Mouse (Mus musculus) adrenal gland, postnatal 36 days (tissue): Measurements from ENCODE around the gene Snx29. TPM values are rescaled to one million over a fixed set of nuclear protein-coding genes. Genes with fewer than 3 reads are reported as not detected.
"Not testable (repeated sequence)": the region's sequence is repeated elsewhere in the genome, so short reads cannot be mapped to it uniquely, and the experiment has no call there.

ENCODE experiments used
- DNase-seq, 2 experiments: peaks; one replicate each; pipeline ENCODE4 v3.0.0; 2021; ENCODE audit warnings: mixed read lengths in 1 of 2
- total RNA-seq, 2 experiments: library from RNA; stranded (reverse); gene quantifications; 2 replicates each; pipeline ENCODE4 v1.2.3; 2021

The Snx29 gene
- total RNA-seq, 2 experiments from 2014 or later, result 16.7 to 20.1 TPM

GRCm38 (mm10) chr16:11533441-11533840 lies 210.7 kb downstream of the Snx29 start:
- no peak for DNase-seq

DNA sequence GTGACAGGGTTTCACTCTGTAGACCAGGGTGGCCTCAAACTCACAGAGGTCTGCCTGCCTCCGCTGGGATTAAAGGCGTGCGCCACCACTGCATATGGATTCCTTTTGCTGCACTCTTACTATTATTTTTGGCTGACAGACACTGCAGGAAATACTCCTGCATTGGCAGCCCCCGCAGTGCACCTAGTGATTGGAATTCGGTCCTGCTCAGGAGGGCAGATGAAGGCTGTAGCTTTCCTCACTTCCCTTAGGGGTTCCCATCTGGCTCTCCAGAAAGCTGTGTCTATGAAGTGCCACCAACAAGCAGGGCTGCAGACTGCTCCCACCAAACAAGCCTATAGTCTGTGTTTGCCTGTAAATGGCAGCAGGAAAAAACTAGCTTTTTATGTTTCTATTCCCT lies 215.0 kb downstream of the Snx29 start:
- DNase-seq, result no peak

DNA sequence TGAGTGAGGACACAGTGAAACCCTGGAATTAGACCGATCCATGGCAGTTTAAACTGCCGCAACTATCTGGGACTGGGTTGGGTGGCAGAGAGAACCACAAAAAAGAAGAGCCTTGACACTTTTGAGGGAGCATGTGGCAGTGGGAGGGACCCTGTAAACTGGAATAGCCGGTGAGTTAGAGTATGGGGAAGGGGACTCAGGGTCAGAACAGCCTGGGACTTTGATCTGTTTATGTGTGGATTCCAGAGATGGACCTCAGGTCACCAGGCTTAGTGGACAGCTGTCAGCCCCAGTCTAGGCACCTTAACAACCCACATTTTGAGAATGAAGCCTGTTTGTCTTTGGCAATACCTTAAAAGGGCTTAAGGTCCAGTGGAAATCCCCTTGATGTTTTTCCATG lies 215.5 kb downstream of the Snx29 start:
- DNase-seq, result no peak

- no peak for DNase-seq
Observed at GRCm38 (mm10) chr16:11540961-11541360, 218.3 kb downstream of the Snx29 start.

GRCm38 (mm10) chr16:11541769-11542168 lies 219.1 kb downstream of the Snx29 start:
- no peak for DNase-seq

- DNase-seq, result no peak
Observed at GRCm38 (mm10) chr16:11550043-11550725, 227.5 kb downstream of the Snx29 start.

GRCm38 (mm10) chr16:11561714-11562113 lies 239.0 kb downstream of the Snx29 start:
- no peak for DNase-seq

- no peak for DNase-seq
Observed at GRCm38 (mm10) chr16:11563846-11564245, 241.1 kb downstream of the Snx29 start.

DNA sequence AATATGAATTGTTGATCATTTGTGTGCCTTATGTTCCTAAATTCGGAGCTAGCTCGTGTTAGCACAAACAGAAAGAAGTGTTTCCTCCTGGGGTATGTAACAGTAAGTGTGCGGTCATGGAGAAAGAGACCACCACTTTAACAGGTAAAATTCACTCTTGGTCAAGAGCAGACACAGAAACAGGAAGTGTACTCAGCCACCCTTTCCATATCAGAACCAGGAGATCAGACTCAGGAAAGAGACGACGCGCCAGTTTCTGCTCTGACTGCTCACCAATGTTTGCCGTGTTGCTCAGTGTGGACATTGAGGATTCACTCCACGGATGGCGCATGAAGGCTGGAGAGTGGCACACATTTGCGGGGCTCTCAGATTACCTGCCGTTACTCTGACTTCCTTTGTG lies 242.4 kb downstream of the Snx29 start:
- DNase-seq, result no peak

GRCm38 (mm10) chr16:11567594-11567993 lies 244.9 kb downstream of the Snx29 start:
- no peak for DNase-seq

- DNase-seq, result no peak
Observed at GRCm38 (mm10) chr16:11568095-11568494, 245.4 kb downstream of the Snx29 start.

DNA sequence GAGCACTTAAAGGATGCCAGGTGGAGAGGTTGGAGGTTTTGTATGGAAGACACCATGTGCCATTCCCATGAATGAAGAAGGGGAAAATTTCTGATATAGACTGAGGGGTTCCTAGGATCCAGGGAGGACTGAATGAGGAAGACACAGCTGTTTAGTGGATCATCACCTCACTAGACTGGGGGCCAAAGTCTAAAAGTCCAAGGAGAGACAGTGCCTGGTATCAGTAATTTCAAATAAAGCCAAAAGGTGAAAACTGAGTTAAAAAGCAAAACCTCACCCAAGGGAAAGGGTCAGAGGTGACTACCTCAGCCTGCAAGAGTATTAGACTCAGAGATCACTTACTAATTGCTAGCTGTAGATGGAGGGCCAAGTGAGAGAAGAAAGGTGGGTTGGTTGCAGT lies 245.9 kb downstream of the Snx29 start:
- no peak for DNase-seq

- DNase-seq, result no peak
Observed at GRCm38 (mm10) chr16:11569127-11569526, 246.4 kb downstream of the Snx29 start.

DNA sequence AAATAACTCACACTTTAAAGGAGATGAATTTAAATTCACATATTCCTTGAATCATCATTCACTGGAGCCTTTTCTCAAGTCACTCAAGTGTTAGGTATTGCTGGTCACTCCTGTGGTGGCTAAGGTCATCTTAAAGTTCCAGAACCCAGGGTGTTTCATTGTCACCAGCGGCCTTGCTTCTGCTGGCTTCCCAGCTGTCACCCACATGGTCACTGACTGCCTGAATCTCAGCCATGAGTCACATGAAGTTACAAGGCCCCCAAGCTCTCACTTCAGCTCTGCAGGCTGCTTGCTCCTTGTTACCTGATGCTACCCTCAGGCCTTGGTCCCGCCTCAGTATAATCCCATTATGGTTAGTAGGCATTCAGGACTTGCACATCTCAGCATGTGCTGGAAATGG lies 247.4 kb downstream of the Snx29 start:
- DNase-seq, result peak; percentile 63 to 67

DNA sequence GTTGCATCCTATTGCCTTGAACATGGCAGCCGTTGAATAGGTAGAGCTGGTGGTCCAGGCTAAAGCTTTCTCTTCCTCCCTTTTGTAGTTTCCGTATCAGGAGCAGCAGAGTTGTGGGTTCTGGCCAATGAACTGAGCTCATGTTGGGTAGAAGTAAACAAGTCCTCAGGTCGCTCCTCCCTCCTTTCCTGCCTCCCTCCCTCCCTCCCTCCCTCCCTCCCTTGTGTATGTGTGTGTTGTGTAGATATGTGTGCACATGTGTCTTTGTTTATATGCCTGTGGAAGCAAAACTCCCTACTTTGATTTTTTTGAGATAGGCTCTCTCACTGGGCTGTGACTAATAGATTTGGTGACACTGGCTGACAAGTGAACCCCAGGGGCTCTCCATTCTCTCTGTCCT lies 251.8 kb downstream of the Snx29 start:
- no peak for DNase-seq

- not testable (repeated sequence) for DNase-seq
Observed at GRCm38 (mm10) chr16:11575733-11576132, 253.0 kb downstream of the Snx29 start.

- DNase-seq, result no peak
Observed at GRCm38 (mm10) chr16:11577541-11578255, 255.0 kb downstream of the Snx29 start.

GRCm38 (mm10) chr16:11579676-11580098 lies 257.0 kb downstream of the Snx29 start:
- peak; percentile 34 for DNase-seq

GRCm38 (mm10) chr16:11583941-11584639 lies 261.4 kb downstream of the Snx29 start:
- DNase-seq, result no peak

GRCm38 (mm10) chr16:11588689-11589088 lies 266.0 kb downstream of the Snx29 start:
- DNase-seq, result no peak

- no peak for DNase-seq
Observed at GRCm38 (mm10) chr16:11589336-11589735, 266.6 kb downstream of the Snx29 start.

- DNase-seq, result no peak
Observed at GRCm38 (mm10) chr16:11589782-11590695, 267.3 kb downstream of the Snx29 start.
